Mouse (Mus musculus) adrenal gland, adult 8-10 months (tissue): Measurements from ENCODE around the gene Rab31. TPM values are rescaled to one million over a fixed set of nuclear protein-coding genes. Genes with fewer than 3 reads are reported as not detected.

Experiments used
- DNase-seq: peaks from one replicate; pipeline ENCODE4 v3.0.0; 2022
- total RNA-seq, 4 experiments: library from RNA; stranded (reverse); gene quantifications; 2 replicates each; pipeline ENCODE4 v1.2.4; 2022

Rab31 gene
- 10 to 100 TPM; 42.4 to 60.1 (median 50.4) TPM for total RNA-seq

DNA sequence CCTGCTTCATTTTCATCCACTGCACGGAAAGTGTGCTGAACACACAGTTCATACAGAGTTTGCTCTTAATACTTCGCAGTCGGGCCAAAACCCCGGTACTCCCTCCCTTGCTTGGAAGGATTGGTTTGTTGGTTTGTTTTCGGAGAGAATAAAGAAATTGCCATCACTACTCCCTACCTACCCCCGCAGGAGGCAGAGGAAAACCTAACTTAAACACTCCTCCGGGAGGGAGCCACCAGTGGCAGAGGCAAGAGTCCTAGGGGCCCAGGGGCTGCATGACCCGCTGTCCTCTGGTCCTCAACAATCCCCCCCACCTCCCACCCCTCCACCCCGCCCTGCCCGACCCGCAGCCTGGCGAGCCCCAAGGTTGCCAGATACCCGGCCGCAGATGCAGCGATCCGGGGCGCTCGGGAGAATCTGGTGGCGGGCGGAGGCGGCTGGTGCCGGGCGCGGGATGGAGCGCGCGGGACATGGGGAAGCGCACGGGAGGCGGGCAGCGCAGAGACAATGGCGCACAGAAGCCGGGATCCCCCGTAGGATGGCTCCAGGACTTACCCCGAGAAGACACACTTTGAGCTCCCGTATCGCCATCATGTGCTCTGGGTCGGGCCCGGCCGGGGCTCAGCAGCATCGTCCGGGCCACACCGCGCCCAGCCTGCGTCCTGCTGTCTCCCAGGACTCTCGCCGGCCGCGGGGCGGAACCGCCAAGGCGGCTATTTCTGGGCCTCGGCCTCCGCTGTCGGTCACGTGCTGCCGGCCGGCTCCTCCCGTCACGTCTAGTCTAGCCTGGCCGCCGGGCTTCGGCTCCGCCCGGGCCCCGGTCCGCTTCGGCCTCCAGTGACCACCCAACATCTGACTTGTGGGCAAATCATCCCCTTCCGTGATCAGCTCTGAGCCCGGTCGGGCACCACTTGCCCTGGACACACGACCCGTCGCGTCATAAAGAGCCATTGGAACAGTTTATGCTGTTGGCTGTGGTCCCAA is at the start of gene Rab31:
Gene Rab31, minus strand, starts transcription at position 802 of the 984 bp plus-strand sequence.
- peak; percentile 81 for DNase-seq

DNA sequence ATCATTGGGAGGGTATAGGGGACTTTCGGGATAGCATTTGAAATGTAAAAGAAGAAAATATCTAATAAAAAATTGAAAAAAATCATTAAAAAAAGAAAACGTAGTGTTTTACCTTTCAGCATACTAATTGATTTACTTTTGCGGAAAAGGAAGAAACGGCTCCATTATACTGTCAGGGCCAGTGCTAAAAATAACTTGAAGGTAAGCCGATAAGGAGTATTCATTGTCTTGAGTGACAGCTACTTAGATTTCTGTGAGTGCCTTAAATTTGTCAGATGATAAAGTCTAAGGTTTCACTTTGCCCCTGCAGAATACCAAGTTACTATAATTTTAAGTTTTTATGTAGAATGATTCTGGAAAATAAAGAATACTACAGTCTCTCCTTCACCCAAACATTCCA is 47.6 kb upstream of the Rab31 start:
- no peak for DNase-seq

DNA sequence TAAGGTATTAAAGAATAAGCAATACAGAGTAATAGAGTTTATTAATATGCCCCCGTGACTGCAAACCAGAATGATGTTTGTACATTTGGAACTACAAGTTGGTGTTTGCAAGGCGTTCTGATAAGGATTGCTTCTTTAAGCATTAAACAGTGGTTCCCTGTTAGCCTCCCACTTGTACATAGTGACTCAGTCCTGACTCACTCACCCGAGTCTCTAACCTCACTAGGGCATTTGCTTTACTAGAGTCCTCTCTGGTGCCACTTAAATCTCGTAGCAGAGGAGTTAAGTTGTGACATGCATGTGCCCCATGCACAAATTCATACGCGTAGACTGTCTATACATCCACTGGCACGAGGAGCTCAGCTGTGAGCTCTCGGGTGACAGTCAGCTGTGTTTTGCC is 41.2 kb upstream of the Rab31 start:
- no peak for DNase-seq

DNA sequence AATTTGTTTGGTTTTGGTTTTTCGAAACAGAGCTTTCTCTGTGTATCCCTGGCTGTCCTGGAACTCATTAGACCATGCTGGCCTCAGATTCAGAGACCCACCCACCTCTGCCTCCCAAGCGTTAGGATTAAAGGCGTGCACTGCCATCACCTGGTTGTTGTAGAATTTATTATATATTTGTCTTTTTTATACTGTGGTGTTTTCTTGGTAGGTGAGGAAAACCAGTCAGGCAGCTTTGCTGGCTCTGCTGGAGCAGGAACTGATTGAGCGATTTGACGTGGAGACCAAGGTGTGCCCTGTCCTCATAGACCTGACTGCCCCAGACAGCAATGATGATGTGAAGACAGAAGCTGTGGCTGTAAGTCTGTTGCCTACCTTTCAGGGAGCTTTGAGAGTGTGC is 38.5 kb upstream of the Rab31 start:
- no peak for DNase-seq

DNA sequence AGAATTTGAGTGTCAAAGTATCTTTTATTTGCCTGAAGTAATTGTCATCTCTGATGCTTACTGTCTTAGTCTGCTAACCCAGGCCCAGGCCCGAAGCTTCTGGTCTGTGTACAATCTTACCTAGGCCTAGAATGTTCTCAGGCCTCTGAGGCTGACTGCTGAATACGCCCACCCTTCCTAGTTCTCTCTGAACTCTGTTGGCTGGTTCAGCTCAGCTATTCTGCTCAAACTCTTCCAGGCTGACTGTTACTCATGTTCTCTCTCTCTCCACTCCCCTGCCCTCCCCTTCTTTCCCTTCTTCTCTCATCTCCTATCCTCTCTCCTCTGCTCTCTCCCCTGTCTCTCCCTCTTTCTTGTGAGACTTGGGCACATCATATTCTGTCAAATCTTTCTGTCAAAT is 33.9 kb upstream of the Rab31 start:
- DNase-seq, result no peak

DNA sequence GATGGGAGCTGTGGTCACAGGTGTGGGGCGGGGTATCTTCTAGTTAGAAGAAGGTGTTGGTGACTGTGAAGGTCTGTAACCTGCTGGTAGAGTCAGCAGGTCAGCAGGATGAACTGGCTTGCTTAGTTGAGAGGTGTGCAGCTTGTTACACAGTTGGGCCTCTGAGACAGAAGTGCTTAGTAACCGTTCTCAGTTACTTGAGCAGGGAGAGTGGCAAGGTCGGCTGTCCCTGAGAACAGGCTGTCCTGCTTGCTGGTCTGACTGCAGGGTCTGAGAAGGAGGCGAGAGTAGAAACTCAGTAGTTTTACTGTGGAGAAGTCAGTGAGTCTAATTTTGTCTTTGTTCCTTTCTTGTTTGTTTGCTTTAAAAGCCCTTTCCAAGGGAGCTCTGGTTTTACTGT is 33.4 kb upstream of the Rab31 start:
- DNase-seq, result no peak

DNA sequence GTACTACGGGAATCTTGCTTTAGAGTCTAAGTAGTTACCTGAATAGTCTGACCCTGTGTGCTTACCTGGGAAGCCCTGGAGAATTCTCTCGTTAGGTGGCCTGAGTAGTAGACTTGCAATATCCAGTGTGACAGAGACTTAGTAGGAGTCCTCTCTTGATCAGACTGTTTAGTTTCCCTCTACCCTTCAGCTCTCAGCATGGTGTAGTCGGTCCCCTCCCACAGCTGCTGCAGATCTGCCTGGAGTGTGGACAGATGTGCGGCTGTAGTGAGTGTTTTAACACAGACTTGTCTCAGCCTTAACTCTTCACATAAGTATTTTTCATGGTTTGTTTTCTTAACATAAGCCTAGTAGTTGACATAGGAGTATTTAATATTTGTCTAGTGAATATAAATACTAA is 29.5 kb upstream of the Rab31 start:
- DNase-seq, result no peak

DNA sequence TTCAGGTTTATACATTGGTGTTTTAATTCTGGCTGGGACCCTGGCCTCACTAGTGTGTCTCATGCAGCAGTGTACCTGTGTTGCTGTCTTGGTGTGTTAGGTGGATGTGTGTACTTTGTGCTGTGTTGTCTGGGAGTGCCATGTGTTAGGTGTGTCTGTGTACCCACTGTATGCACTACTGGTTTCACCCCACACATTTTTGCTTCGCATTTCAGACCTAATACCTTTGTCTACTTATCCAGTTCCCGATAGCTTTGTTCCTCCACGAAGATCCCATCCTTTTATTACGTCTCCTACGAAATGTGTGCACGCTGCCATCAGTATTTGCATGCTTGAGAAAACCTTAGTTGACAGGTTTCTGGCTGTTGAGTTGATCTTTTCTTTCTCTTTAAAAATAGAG is 27.9 kb upstream of the Rab31 start:
- DNase-seq, result no peak

DNA sequence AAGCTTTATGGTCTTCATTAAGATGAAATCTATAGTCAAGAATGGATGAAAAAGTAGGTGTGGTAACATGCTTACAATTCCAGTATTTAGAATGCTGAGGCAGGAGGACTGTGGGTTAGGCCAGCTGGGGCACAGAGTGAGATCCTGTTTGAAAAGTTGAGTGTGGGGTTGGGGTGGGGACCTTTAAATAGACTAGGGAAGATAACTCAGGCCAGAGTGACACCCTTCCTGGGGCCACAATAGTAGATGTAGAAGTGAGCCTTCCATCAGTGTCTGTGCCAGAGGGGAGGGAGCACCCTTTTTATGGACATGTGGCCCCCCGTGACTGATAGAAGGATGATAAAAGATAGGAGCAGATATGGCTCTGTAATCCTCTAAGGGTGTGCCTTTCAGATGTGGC is 26.8 kb upstream of the Rab31 start:
- DNase-seq, result no peak

DNA sequence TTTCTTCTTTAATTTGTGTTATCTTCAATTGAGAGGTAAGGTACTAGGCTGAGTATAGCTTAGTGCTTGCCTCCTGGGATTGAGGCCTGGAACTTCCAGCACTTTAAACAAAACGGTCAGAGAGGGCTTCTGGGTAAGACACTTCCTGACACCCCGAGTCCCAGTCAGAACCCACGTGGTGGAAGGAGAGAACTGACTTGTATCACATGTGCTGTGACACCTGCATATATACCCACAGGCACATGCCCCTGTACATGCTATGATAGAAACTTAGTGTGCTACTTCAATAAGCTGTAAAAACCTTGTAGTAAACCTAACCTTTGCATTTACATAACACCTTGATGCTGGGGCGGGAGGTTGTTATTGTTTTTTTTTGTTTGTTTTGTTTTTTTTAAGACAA is 25.9 kb upstream of the Rab31 start:
- no peak for DNase-seq

DNA sequence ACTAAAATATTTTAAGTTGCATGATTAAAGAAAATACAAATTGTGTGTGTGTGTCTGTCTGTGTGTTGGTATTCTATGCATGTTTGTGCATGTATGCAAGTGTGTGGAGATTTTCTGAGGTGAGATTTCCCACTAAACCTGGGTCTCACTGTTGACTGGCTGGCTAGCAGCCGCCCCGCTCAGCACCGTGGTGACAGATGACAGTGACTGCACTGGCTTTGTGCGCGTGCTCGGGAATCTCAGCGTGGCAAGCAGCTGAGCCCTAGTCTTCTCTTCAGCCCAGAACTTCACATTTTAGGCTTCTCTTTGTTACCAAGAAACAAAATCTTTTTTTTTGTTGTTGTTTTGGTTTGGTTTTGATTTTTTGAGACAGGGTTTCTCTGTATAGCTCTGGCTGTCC is 23.5 kb upstream of the Rab31 start:
- DNase-seq, result no peak

DNA sequence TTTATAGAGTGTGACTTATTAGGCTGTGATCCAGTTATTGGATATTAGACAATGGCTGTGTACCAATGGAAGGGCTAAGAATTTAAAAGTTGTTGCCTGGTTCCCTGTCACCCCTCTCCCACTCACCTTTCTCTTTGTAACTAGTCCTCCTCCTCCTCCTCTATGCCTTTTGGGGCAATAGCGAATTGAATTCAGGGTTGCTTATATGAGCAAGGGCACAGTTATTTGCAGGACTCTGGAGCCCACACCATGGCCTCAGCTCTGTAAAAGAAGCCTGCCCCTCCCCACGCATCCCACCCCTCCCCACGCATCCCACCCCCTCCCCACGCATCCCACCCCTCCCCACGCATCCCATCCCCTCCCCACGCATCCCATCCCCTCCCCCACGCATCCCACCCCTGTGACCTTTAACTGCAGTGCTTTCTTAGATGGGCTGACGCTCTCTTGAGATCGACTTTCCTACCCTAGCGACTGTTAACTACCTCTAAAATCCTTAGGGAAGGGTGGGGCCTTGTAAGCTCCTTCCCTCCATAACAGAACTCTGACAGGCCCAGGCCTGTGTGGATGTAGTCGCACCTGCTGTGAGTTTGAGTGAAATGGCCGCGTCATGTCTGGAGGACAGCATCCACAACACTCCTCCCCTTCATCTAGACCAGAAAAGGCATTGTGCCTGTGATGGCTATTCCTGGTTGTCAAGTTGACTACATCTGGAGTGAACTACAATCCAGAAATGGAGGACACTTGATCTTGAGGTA is 21.7 kb upstream of the Rab31 start:
- no peak for DNase-seq

DNA sequence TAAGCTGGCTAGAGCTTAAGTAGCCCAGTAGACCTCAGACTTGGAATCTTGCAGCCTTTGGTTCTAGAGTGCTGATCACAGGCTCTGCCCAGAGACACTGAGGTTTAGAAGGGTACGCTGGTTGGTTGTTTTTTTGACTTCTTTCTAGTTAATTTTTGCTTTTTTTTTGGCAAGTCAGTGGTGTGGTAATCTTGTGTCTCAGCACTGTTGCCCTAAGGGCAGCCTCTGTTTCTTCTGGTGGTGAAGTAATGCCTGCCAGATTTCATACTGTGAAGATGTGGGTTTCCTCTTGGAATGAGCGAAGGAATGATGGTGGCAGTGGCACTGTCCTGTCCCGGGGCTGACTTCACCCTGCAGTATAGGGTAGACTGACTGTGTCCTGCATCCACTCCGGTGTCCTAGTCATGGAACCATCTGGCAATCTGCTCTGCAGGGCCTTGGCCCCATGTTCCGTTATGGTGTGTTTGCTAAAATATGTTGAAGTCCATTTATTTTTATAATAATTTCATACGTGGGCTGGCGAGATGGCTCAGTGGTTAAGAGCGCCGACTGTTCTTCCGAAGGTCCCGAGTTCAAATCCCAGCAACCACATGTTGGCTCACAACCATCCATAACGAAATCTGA is 20.9 kb upstream of the Rab31 start:
- no peak for DNase-seq

DNA sequence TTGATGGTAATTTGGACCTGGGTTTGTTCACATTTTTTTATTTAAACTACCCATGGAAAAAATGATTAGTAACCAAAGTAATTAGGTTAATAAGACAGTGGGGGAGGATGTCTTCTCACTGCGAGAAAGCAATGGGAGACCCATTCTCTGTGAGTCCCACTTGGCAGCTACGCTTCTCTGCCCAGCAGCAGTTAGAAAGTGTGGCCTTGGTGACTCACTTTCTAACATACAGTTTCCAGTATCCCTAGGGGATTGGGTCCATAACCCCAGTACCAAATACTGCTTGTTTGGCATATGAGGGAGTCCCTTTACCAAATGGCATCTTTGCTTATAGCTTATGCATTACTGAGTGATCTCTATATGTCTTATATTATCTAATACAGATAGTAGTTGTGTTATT is 18.6 kb upstream of the Rab31 start:
- no peak for DNase-seq

DNA sequence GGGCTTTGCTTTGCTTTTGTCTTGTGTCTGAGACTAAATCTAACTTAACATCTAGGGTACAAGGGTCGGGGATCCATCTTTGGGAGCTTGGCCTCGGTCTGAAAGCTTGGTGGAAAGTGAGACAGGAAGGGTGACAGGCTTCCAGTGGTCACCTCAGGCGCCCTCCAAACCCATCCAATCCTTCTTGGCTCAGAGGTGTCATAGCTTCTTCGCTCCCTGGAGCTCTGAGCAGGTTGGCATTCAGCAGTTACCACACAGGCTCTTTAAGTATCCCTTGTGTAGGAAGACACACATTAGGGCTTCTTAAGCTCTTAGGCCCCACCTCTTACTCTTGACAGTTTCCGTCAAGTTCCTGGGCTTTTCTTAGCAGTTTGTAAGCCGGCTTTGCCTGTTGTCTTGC is 17.0 kb upstream of the Rab31 start:
- DNase-seq, result no peak

DNA sequence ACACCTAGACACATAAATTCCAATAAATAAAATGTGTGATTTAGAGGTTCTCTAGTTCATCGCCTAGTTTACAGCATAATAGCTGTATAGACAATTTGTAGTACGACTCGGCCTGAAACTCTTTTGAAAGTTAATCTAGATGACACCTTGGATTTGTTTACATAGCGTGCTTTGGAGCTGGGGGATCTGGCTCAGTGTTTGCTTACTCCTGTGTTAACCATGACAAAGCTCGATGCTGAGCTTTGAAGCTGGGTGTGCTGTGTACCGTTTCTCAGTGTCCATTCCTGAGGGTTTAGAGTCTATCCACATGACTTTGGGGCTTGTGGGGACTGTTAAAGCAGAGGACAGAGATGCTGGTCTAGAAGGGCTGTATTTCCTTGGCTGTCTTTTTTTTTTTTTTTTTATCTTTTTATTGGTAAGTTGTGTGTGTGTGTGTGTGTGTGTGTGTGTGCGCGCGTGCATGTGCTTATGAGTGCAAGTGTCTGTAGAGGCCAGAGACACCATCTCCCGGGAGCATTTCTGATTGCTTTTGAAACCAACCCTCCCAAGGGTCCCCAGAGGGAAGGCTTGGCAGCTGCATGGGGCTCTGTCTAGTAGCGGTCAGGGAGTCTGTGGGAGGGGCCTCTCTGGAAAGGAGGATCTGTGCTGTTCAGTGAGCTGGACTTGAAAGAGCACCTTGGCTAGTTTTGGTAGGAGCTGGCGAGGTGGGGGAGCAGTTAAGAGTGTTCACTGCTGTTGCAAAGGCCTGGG is 16.2 kb upstream of the Rab31 start:
- DNase-seq, result no peak

DNA sequence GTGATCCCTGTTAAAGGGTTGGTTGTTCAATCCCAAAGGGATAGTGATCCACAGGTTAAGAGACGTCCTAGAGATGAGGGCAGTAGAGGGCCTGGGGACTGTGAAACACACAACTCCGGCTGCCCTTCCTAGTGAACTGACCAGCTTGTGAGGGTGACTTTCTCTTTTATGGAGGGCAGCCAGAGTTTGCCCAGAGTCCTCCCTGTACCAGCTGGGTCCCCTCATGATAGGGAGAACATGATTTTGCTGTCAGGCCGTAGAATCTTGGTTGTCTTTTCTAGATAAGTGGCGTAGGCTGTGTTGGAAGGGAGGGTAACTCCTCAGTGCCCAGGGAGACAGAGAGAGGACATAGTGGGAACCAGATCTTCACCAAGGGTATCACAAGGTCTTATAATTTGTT is 14.7 kb upstream of the Rab31 start:
- DNase-seq, result no peak

DNA sequence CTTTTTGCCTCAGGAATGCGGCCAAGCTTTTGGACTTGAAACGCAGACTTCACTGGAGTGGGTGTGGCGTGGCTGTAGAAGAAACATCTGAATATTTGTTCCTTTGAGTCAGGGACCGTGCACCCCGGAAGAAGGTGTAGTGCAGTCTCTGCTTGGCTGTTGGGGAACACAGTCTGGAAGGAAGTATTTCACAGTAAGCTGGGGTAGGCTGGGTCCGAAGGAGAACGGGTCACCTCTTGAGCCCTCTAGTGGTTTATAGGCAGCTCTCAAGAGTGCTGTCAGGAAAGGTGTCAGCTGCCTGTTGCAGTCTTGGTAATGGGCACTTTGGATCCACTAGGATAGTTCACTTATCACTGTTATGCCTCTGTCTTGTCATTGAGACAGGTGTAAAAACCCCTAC is 13.7 kb upstream of the Rab31 start:
- DNase-seq, result no peak

DNA sequence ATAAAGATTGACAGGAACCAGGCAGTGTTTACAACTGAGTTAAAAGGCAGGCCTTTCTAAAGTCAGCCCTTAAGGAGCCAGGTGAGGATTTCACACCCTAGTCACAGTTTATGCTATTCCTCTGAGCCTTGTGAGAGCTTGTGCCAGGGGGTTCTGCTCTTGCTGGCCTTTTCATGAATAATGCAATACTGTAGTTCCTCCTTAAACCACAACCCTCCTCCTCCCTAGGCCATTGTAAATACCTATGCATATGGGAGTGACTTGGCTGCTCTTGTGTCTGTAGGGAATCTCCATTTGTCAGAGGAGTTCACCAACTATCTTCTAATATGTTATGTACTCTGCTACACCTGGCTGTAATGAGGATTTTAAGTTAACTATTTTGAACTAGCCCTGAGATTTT is 13.2 kb upstream of the Rab31 start:
- no peak for DNase-seq

DNA sequence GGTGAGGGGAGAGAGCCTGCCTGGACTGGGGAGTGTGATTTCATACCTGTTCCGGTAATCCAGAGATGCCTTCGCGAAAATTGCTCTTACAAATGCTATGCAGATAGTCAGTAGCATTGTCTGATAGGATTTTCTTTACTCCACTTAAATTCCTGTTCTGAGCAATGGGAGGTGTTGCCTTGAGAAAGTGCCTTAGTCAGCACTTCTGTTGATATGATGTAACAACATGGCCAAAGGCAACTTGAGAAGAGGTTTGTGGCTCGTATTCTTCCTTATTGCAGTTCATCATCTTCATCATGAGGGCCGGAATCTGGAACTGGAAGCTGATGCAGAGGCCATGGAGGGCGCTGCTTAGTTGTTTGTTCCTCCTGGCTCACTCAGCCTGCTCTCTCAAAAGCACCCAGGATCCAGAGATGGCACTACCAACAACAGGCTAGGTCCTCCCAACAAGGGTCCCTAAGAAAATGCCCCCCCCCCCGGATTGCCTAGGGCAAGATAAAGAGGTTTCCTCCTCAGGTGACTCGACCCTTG is 12.1 kb upstream of the Rab31 start:
- DNase-seq, result no peak

DNA sequence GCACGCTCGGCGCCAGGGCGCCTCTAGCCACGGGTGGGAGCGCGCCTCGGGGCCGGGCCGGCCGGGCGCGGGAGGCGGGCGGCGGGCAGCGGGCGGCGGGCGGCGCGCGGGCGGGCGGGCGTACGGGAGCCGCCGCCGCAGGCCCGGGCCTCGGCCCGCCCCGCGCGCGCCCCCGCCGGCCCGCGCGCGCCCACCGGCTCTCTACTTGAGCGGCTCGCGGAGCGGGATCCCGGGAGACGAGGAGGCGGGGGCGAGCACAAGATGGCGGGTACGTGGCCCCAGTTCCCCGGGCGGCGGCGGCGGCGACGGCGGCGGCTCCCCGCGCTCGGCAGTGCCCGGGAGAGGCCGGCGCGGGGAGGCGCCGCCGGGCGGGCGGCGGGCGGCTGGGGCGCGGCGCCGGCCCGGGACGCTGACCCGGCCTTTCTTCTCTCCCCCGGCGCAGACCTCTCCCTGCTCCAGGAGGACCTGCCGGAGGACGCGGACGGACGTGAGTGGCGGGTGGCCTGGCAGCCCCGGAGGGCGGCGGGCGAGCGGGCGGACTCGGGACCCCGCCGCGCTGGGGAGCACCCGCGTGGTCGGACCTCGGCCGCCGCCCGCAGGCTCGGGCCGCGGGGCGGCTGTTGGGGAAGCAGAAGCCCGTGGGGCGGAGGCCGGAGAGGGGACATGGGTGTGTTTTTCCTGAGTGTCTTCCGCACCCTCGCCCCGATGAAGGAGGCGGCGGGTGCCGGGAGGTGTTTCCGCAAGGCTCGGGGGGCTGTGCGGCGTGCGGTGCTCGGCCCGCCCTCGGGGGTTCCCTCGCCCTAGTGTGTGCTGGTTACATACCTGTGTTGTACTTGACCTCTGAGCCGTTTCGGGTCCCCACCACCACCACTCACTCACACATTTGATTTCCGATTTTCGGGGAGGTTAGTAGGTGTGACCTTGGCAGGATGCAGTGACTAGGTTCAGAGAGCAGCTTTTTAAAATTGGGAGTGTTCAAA is 10.9 kb upstream of the Rab31 start:
- DNase-seq, result peak; percentile 58
